Mouse (Mus musculus) B cell, adult 62 days (primary cell): Measurements from ENCODE around the gene Rhpn2. TPM values are rescaled to one million over a fixed set of nuclear protein-coding genes. Genes with fewer than 3 reads are reported as not detected.

ENCODE experiments used
- total RNA-seq: library from RNA; stranded (reverse); gene quantifications from 4 replicates; pipeline ENCODE4 v1.2.4, GENCODE M21; 2023

Gene Rhpn2
- 0.17 to 0.56 TPM (median 0.27 TPM) in 4 replicates for total RNA-seq

DNA sequence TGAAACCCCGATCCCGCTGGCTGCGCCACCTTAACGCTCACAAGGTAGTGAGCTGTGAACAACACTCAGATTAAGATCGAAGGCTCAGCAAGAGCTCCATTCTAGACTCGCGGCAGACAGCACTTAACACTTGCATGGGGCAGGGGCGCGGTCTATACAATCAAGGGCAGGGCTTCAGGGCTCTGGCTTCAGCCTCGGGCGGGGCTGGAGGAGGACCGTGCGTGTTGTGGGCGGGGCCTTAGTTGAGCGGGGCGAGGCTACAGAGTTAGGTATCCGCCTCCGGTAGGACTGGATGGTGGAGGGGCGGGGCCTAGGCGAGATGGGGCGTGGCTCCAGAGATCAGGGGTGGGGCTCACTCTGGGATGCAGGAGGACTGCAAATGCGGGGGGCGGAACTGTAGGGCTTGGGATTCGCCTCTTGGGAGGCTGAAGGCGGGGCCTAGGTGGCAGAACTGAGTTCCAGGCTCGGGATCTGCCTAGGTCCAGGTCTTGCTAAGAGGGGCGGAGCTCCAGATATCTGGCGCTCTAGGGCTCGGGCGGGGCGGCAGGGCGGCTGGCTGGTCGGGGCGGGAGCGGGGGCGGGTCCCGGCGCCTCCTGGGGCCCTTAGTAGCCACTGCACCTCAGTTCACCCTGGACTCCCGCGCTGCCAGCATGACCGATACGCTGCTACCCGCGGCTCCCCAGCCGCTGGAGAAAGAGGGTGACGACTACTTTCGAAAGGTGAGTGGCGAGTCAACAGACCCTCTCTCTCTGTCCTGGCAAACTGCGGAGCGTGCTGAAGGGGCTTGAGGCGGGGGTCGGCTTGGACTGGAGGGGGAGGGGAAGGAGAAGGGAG, at the start of gene Rhpn2:
TSS of gene Rhpn2 (plus strand) at position 479 of the 835 bp plus-strand sequence.

DNA sequence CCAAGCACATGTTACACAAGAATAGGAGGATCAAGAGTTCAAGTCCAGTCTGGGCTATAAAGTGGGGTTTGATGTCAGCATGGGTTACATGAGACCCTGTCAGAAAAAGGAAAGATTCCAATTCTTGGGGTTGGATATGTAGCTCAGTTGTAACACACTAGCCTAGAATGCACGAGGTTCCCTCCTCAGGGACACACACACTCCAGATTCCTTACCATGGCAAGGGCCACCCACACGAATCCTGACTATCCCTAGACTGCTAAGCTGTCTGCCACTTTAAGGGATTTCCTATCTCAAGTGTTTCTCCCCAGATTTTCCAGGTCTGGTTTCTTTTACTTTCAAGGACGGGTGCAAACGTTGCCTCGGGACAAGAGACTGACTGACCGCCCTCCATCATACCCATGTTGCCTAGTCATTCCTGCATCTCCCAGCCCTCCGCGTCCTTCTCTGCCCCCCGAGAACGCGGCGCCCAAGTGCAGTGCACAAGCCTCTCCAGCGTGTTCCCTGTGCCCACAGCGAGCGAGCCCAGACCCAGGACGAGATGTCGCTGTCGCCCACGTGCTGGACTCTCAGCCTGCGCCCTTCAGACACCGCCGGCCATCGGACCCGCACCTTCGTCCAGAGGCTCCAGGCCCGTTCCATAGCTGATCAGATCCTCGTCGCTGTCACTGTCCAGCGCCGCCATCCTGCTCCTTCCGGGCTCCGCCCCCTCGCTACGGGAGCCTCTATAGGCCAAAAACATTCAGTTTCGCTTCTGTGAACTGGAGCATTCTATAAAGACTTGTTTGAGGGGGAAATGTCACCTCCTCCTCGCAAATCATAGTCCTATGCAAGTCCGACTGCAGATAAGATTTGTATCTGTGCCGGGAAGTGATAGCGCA, 16.0 kb upstream of the Rhpn2 start, which contains the start of gene Gpatch1:
TSS of gene Gpatch1 (minus strand) at position 712 of the 881 bp plus-strand sequence.

DNA sequence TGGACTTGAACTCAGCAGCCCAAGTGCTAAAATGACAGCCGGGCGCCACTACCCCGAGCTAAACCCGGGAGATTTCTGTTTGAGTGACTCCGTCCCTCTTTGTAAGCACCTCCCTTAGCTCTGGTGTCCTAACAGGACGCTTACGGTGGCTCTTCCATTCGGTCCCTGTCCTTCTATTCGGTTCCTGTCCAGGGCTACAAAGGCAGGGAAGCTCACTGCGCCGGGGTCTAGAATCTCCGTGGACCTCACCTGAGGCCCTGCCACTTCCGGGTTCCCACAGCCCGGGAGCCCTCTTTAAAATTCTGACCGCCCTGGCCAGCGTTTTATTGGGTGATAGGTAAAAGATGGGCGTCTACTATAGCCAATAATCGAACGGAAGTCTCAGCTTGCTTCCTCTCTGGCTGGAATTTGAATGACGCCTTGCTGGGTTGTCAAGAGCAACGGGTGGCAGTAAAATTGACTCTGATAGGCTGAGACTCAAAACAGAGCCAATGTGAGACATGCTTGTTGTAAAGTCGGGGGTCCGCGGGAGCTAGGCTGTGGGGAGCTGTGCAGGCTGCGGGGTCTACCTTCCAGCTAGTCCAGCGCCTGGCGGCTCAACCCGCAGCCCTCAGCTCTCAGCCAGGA, 62.7 kb downstream of the Rhpn2 start, which contains the start of the genes Faap24 and Cep89:
TSS of gene Faap24 (minus strand) at position 295 of the 627 bp plus-strand sequence.
TSS of gene Cep89 (plus strand) at position 494 of the 627 bp plus-strand sequence.

Other genes with a start within 250 kb of the Rhpn2 start
- gene Cebpa, start 214.9 kb upstream of the Rhpn2 start, total RNA-seq = 0.39 to 1.6 TPM (median 0.50 TPM) in 4 replicates
- gene Slc7a10, start 147.8 kb upstream of the Rhpn2 start, total RNA-seq = not detected in 4 replicates
- gene Lrp3, start 118.7 kb upstream of the Rhpn2 start, total RNA-seq = not detected in 4 replicates
- 17.3 to 20.4 TPM (median 18.0 TPM) in 4 replicates for gene Gpatch1, start 15.7 kb upstream of the Rhpn2 start, total RNA-seq
- 10.5 to 14.9 TPM (median 13.4 TPM) in 4 replicates for gene Faap24, start 62.7 kb downstream of the Rhpn2 start, total RNA-seq
- 24.7 to 31.6 TPM (median 28.4 TPM) in 4 replicates for gene Cep89, start 62.9 kb downstream of the Rhpn2 start, total RNA-seq
- gene Slc7a9, start 114.6 kb downstream of the Rhpn2 start, total RNA-seq = not detected in 4 replicates
- not detected in 4 replicates for gene Tdrd12, start 203.6 kb downstream of the Rhpn2 start, total RNA-seq
- gene Nudt19, start 222.1 kb downstream of the Rhpn2 start, total RNA-seq = 20.8 to 28.5 TPM (median 25.4 TPM) in 4 replicates